Mouse (Mus musculus) midbrain, embryonic 13.5 days (tissue): ENCODE results near the gene Sh3bgrl2. TPM values are rescaled to one million over a fixed set of nuclear protein-coding genes. Genes with fewer than 3 reads are reported as not detected.
A peak's percentile ranks its signal among the peaks of the same experiment; 100 is the strongest.

Experiments
- ATAC-seq: fragments of 200-750 bp; cut with Nextera tagmentation; 2 replicates; pipeline ENCODE4 v1.8.0; 2017; ENCODE audit warnings: mild to moderate bottlenecking, moderate TSS enrichment, moderate library complexity
- H3K27ac ChIP-seq: fragments of 300-500 bp; sonication (generic); 2 replicates; pipeline ENCODE4 v1.5.1; 2015; ENCODE audit warnings: inconsistent platforms, mild to moderate bottlenecking, moderate library complexity
- H3K27me3 ChIP-seq: fragments of 300-500 bp; sonication (generic); 2 replicates; pipeline ENCODE4 v1.6.1; 2015; ENCODE audit warnings: mild to moderate bottlenecking, inconsistent platforms
- H3K36me3 ChIP-seq: fragments of 300-500 bp; sonication (generic); 2 replicates; pipeline ENCODE4 v1.6.1; 2015; ENCODE audit warnings: mild to moderate bottlenecking, inconsistent platforms
- H3K4me1 ChIP-seq: fragments of 300-500 bp; sonication (generic); replicated peaks from 2 replicates; pipeline ENCODE4 v1.6.1; 2015; ENCODE audit warnings: inconsistent platforms
- H3K4me2 ChIP-seq: fragments of 300-500 bp; sonication (generic); replicated peaks from 2 replicates; pipeline ENCODE4 v1.6.1; 2015; ENCODE audit warnings: moderate library complexity, mild to moderate bottlenecking, inconsistent platforms
- H3K4me3 ChIP-seq: fragments of 300-500 bp; sonication (generic); replicated peaks from 2 replicates; pipeline ENCODE4 v1.5.1; 2015; ENCODE audit warnings: mild to moderate bottlenecking, inconsistent platforms
- H3K9ac ChIP-seq: fragments of 300-500 bp; sonication (generic); replicated peaks from 2 replicates; pipeline ENCODE4 v1.6.1; 2015; ENCODE audit warnings: mild to moderate bottlenecking, inconsistent platforms
- H3K9me3 ChIP-seq: fragments of 300-500 bp; sonication (generic); 2 replicates; pipeline ENCODE4 v1.6.1; 2016; ENCODE audit warnings: mild to moderate bottlenecking, inconsistent platforms
- WGBS: fragments of 180-500 bp; shearing (Covaris S2); methylation state at CpG from one replicate; pipeline ENCODE4 v1.1.7; 2015; 5-methylcytosine and 5-hydroxymethylcytosine counted together
- polyA plus RNA-seq: library from polyadenylated mRNA; unstranded; fragments of >200 nt; fragmentation: Nextera tagmentation; extraction: Ambion mirVana; gene quantifications from 2 replicates; pipeline ENCODE4 v1.2.1, GENCODE M21; 2015

The Sh3bgrl2 gene
- polyA plus RNA-seq, 1 experiment from 2014 or later: 5.0 TPM

- Histone ChIP-seq H3K9ac (no peak overlapping the region), H3K36me3 (no peaks in the 10 kb centered on the region), H3K27ac (no peak overlapping the region), H3K4me3 (no peak overlapping the region), H3K9me3 (no peaks in the 10 kb centered on the region), H3K4me2 (no peak overlapping the region), H3K4me1 (peaks cover 8% of the 10 kb centered on the region), H3K27me3 (peaks cover 3% of the 10 kb centered on the region; the same call in 1 of the 2 replicates)
- 81% methylated on average over 3 of the region's 3 CpGs for WGBS
- ATAC-seq: no peak
Observed at GRCm38 (mm10) chr9:83540975-83541374, 7.2 kb upstream of the Sh3bgrl2 start.

- Histone ChIP-seq H3K9ac (no peak overlapping the region), H3K4me1 (0 out of 2 replicates have a peak, but pooled peaks cover 5% of the 10 kb centered on the region), H3K9me3 (no peaks in the 10 kb centered on the region), H3K4me3 (no peak overlapping the region), H3K4me2 (no peak overlapping the region), H3K36me3 (no peaks in the 10 kb centered on the region), H3K27me3 (peaks cover 13% of the 10 kb centered on the region), H3K27ac (no peak overlapping the region)
- no peak for ATAC-seq
Observed at GRCm38 (mm10) chr9:83545240-83545639, 2.9 kb upstream of the Sh3bgrl2 start.

GRCm38 (mm10) chr9:83546316-83546715, 1.8 kb upstream of the Sh3bgrl2 start:
- no peaks in the 10 kb centered on the region for H3K36me3 ChIP-seq
- peaks cover 13% of the 10 kb centered on the region for H3K27me3 ChIP-seq
- H3K4me2 ChIP-seq: no peak overlapping the region
- H3K9ac ChIP-seq: no peak overlapping the region
- no peak overlapping the region for H3K27ac ChIP-seq
- H3K9me3 ChIP-seq: no peaks in the 10 kb centered on the region
- 88% methylated on average over 7 of the region's 7 CpGs for WGBS
- no peak for ATAC-seq
- H3K4me1 ChIP-seq: 0 out of 2 replicates have a peak, but pooled peaks cover 9% of the 10 kb centered on the region
- no peak overlapping the region for H3K4me3 ChIP-seq

GRCm38 (mm10) chr9:83547229-83547628, 898 bp upstream of the Sh3bgrl2 start:
- no peak for ATAC-seq
- Histone ChIP-seq H3K9ac (no peak overlapping the region), H3K9me3 (no peaks in the 10 kb centered on the region), H3K4me1 (0 out of 2 replicates have a peak, but pooled peaks cover 9% of the 10 kb centered on the region), H3K27ac (no peak overlapping the region), H3K4me2 (no peak overlapping the region), H3K36me3 (no peaks in the 10 kb centered on the region), H3K27me3 (peaks cover 13% of the 10 kb centered on the region), H3K4me3 (no peak overlapping the region)
- WGBS: 80% methylated on average over 7 of the region's 7 CpGs

GRCm38 (mm10) chr9:83549866-83550265, 1.7 kb downstream of the Sh3bgrl2 start:
- no peak overlapping the region for H3K27ac ChIP-seq
- H3K4me2 ChIP-seq: no peak overlapping the region
- 0 out of 2 replicates have a peak, but pooled peaks cover 9% of the 10 kb centered on the region for H3K4me1 ChIP-seq
- H3K9ac ChIP-seq: no peak overlapping the region
- no peak overlapping the region for H3K4me3 ChIP-seq
- H3K36me3 ChIP-seq: no peaks in the 10 kb centered on the region
- ATAC-seq: no peak
- peaks cover 13% of the 10 kb centered on the region; the same call in 1 of the 2 replicates for H3K27me3 ChIP-seq
- WGBS: 90% methylated on average over 6 of the region's 6 CpGs
- H3K9me3 ChIP-seq: no peaks in the 10 kb centered on the region

GRCm38 (mm10) chr9:83551116-83551515, 3.0 kb downstream of the Sh3bgrl2 start:
- no peak for ATAC-seq
- 66% methylated on average over 7 of the region's 7 CpGs for WGBS
- Histone ChIP-seq H3K27me3 (peaks cover 11% of the 10 kb centered on the region; the same call in 1 of the 2 replicates), H3K27ac (no peak overlapping the region), H3K4me2 (no peak overlapping the region), H3K9me3 (no peaks in the 10 kb centered on the region), H3K4me1 (peaks cover 9% of the 10 kb centered on the region), H3K9ac (no peak overlapping the region), H3K36me3 (no peaks in the 10 kb centered on the region), H3K4me3 (no peak overlapping the region)

- no peak overlapping the region for H3K27ac ChIP-seq
- no peaks in the 10 kb centered on the region for H3K9me3 ChIP-seq
- H3K4me3 ChIP-seq: no peak overlapping the region
- no peak for ATAC-seq
- H3K36me3 ChIP-seq: no peaks in the 10 kb centered on the region
- peaks cover 11% of the 10 kb centered on the region; the same call in 1 of the 2 replicates for H3K27me3 ChIP-seq
- no peak overlapping the region for H3K9ac ChIP-seq
- H3K4me1 ChIP-seq: peaks cover 15% of the 10 kb centered on the region
- H3K4me2 ChIP-seq: no peak overlapping the region
- 85% methylated on average over 6 of the region's 6 CpGs for WGBS
Observed at GRCm38 (mm10) chr9:83551632-83552031, 3.5 kb downstream of the Sh3bgrl2 start.

- H3K4me1 ChIP-seq: peaks cover 21% of the 10 kb centered on the region
- no peak for ATAC-seq
- no peaks in the 10 kb centered on the region for H3K36me3 ChIP-seq
- no peaks in the 10 kb centered on the region; the same call in 1 of the 2 replicates for H3K9me3 ChIP-seq
- H3K4me2 ChIP-seq: no peak overlapping the region
- no peak overlapping the region for H3K4me3 ChIP-seq
- H3K27ac ChIP-seq: no peak overlapping the region
- no peak overlapping the region for H3K9ac ChIP-seq
- WGBS: 57% methylated on average over 2 of the region's 2 CpGs
- no peaks in the 10 kb centered on the region for H3K27me3 ChIP-seq
Observed at GRCm38 (mm10) chr9:83555580-83555979, 7.5 kb downstream of the Sh3bgrl2 start.

- H3K9me3 ChIP-seq: no peaks in the 10 kb centered on the region; the same call in 1 of the 2 replicates
- no peak for ATAC-seq
- no peaks in the 10 kb centered on the region for H3K27me3 ChIP-seq
- no peak overlapping the region for H3K4me3 ChIP-seq
- H3K27ac ChIP-seq: no peak overlapping the region
- WGBS: 25% methylated on average over 6 of the region's 6 CpGs
- peaks cover 17% of the 10 kb centered on the region for H3K4me1 ChIP-seq
- H3K9ac ChIP-seq: no peak overlapping the region
- no peaks in the 10 kb centered on the region for H3K36me3 ChIP-seq
- no peak overlapping the region for H3K4me2 ChIP-seq
Observed at GRCm38 (mm10) chr9:83556236-83556635, 8.1 kb downstream of the Sh3bgrl2 start.

GRCm38 (mm10) chr9:83556780-83557771, 8.9 kb downstream of the Sh3bgrl2 start:
- Histone ChIP-seq H3K9ac (no peak overlapping the region), H3K27ac (no peak overlapping the region), H3K4me1 (peaks cover 17% of the 10 kb centered on the region), H3K4me3 (no peak overlapping the region), H3K4me2 (no peak overlapping the region), H3K9me3 (no peaks in the 10 kb centered on the region; the same call in 1 of the 2 replicates), H3K27me3 (no peaks in the 10 kb centered on the region), H3K36me3 (no peaks in the 10 kb centered on the region)
- peak; percentile 79 for ATAC-seq
- WGBS: 60% methylated on average over 10 of the region's 10 CpGs

- no peaks in the 10 kb centered on the region for H3K27me3 ChIP-seq
- H3K4me3 ChIP-seq: no peak overlapping the region
- WGBS: 83% methylated on average over 4 of the region's 4 CpGs
- H3K9me3 ChIP-seq: no peaks in the 10 kb centered on the region; the same call in 1 of the 2 replicates
- H3K27ac ChIP-seq: no peak overlapping the region
- H3K4me2 ChIP-seq: no peak overlapping the region
- no peaks in the 10 kb centered on the region for H3K36me3 ChIP-seq
- no peak; the same call in 1 of the 2 replicates for ATAC-seq
- peaks cover 19% of the 10 kb centered on the region for H3K4me1 ChIP-seq
- H3K9ac ChIP-seq: no peak overlapping the region
Observed at GRCm38 (mm10) chr9:83560670-83561069, 12.5 kb downstream of the Sh3bgrl2 start.

GRCm38 (mm10) chr9:83562889-83563288, 14.8 kb downstream of the Sh3bgrl2 start:
- 94% methylated on average over 7 of the region's 7 CpGs for WGBS
- H3K4me1 ChIP-seq: 0 out of 2 replicates have a peak, but pooled peaks cover 2% of the 10 kb centered on the region

More at GRCm38 (mm10) chr9:83562889-83563288, 14.8 kb downstream of the Sh3bgrl2 start:
- H3K9ac ChIP-seq: no peak overlapping the region
- H3K27ac ChIP-seq: no peak overlapping the region
- H3K36me3 ChIP-seq: no peaks in the 10 kb centered on the region
- ATAC-seq: no peak
- no peaks in the 10 kb centered on the region; the same call in 1 of the 2 replicates for H3K9me3 ChIP-seq
- no peaks in the 10 kb centered on the region for H3K27me3 ChIP-seq
- no peak overlapping the region for H3K4me3 ChIP-seq
- no peak overlapping the region for H3K4me2 ChIP-seq
